Mouse (Mus musculus) bone marrow macrophage, adult 2 months (primary cell): Measurements from ENCODE around the gene Gm20388.

Experiments used
- CTCF ChIP-seq: IDR thresholded peaks from 2 replicates; pipeline ENCODE4 v1.5.1; 2012; ENCODE audit warnings: low read depth, mild to moderate bottlenecking, low read length, moderate library complexity
- POLR2A ChIP-seq: IDR thresholded peaks from 2 replicates; pipeline ENCODE4 v1.6.1; 2012; ENCODE audit warnings: mild to moderate bottlenecking, low read depth, low read length, borderline replicate concordance

- TF ChIP-seq CTCF (peak; percentile 77), POLR2A (no peak)
These were observed 453.6 kb downstream of the Gm20388 start for GRCm38 (mm10) chr8:120364093-120364725.
